Mouse (Mus musculus) kidney, embryonic 16.5 days (tissue): Measurements from ENCODE around the gene Sell. TPM values are rescaled to one million over a fixed set of nuclear protein-coding genes. Genes with fewer than 3 reads are reported as not detected.
A peak's percentile ranks its signal among the peaks of the same experiment; 100 is the strongest.
"Not testable (repeated sequence)": the region's sequence is repeated elsewhere in the genome, so short reads cannot be mapped to it uniquely, and the experiment has no call there.

Experiments
- ATAC-seq: fragments of 200-750 bp; cut with Nextera tagmentation; 2 replicates; pipeline ENCODE4 v1.8.0; 2017; ENCODE audit warnings: moderate TSS enrichment; ENCODE audit not compliant: low FRiP score, low TSS enrichment
- H3K27ac ChIP-seq: fragments of 300-500 bp; sonication (generic); 2 replicates; pipeline ENCODE4 v1.5.1; 2014; ENCODE audit warnings: low read length
- H3K27me3 ChIP-seq: fragments of 300-500 bp; sonication (generic); 2 replicates; pipeline ENCODE4 v1.6.1; 2014; ENCODE audit warnings: low read length, control low read depth, mixed read lengths; ENCODE audit not compliant: insufficient read depth
- H3K36me3 ChIP-seq: fragments of 300-500 bp; sonication (generic); 2 replicates; pipeline ENCODE4 v1.6.1; 2014; ENCODE audit warnings: low read length, control low read depth, mixed read lengths; ENCODE audit not compliant: insufficient read depth
- H3K4me1 ChIP-seq: fragments of 300-500 bp; sonication (generic); 2 replicates; pipeline ENCODE4 v1.6.1; 2014; ENCODE audit warnings: low read length, control low read depth, mixed read lengths; ENCODE audit not compliant: insufficient read depth
- H3K4me2 ChIP-seq: fragments of 300-500 bp; sonication (generic); replicated peaks from 2 replicates; pipeline ENCODE4 v1.6.1; 2014; ENCODE audit warnings: low read depth, low read length
- H3K4me3 ChIP-seq: fragments of 300-500 bp; sonication (generic); 2 replicates; pipeline ENCODE4 v1.5.1; 2014; ENCODE audit warnings: mild to moderate bottlenecking, low read length
- H3K9ac ChIP-seq: fragments of 300-500 bp; sonication (generic); replicated peaks from 2 replicates; pipeline ENCODE4 v1.6.1; 2014; ENCODE audit warnings: low read length
- H3K9me3 ChIP-seq: fragments of 300-500 bp; sonication (generic); 2 replicates; pipeline ENCODE4 v1.6.1; 2016; ENCODE audit warnings: low read length, control low read depth
- WGBS: fragments of 180-500 bp; shearing (Covaris S2); extraction: QIAGEN DNeasy Blood & Tissue Kit; methylation state at CpG from one replicate; pipeline ENCODE4 v1.1.7; 2014; 5-methylcytosine and 5-hydroxymethylcytosine counted together
- polyA plus RNA-seq: library from polyadenylated mRNA; unstranded; fragments of >200 nt; fragmentation: Nextera tagmentation; extraction: Ambion mirVana; gene quantifications from 2 replicates; pipeline ENCODE4 v1.2.1, GENCODE M21; 2015

The Sell gene
- 0.40 and 0.41 TPM in 2 replicates for polyA plus RNA-seq

DNA sequence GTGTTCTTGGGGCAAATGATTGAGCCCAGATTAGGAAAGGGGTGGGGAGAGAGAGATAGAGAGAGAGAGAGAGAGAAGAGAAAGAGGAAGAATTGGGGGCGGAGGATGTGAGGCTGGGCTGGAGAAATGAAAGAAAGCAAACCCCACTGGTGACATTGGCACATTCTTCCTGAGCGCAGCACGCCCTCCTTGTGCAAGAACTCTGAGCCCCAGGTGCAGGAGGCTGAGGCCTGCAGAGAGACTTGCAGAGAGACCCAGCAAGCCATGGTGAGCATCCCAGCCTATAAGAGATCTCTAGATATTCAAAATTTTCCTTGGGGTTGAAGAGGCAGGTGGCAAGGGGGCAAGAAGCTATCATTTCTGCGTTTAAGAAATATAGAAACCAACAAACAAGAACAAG is at the start of gene Sell:
Gene Sell (plus strand): TSS at position 58 of the 400 bp plus-strand sequence.
- ATAC-seq = no peak
- no peak within 1 kb of the TSS for H3K27ac ChIP-seq
- no peak within 1 kb of the TSS for H3K9ac ChIP-seq
- 72% methylated on average over 4 of the region's 4 CpGs for WGBS
- no peaks in the 10 kb centered on the region for H3K4me1 ChIP-seq
- no peak within 1 kb of the TSS for H3K4me2 ChIP-seq
- H3K36me3 ChIP-seq = no peaks in the 10 kb centered on the region
- H3K4me3 ChIP-seq = no peak within 1 kb of the TSS
- H3K27me3 ChIP-seq = no peaks in the 10 kb centered on the region
- H3K9me3 ChIP-seq = no peaks in the 10 kb centered on the region

DNA sequence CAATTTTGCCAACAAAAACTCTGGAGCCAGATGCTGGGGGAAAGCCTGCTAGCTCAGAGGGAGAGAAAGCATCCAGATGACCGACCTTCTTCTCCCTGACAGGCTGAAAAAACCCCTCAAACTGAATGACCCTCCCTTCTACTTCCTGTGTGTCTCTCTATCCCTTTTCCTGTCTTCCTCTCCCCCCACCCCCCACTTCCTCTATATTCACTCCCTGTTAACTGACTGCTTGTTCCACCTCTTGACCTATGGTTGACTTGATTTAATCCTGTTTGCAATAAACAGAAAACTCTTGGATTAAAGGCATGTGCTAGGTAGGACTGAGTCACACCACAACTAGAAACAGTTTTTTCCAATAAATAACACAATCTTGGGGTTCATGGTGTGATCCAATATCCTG is 47.2 kb upstream of the Sell start:
- Histone ChIP-seq H3K4me3 (no peak overlapping the region), H3K4me1 (no peaks in the 10 kb centered on the region), H3K27me3 (no peaks in the 10 kb centered on the region), H3K36me3 (no peaks in the 10 kb centered on the region), H3K9me3 (no peaks in the 10 kb centered on the region), H3K9ac (no peak overlapping the region), H3K4me2 (no peak overlapping the region), H3K27ac (no peak overlapping the region)
- no peak for ATAC-seq
- 45% methylated on average over 1 of the region's 1 CpGs for whole genome bisulfite sequencing

DNA sequence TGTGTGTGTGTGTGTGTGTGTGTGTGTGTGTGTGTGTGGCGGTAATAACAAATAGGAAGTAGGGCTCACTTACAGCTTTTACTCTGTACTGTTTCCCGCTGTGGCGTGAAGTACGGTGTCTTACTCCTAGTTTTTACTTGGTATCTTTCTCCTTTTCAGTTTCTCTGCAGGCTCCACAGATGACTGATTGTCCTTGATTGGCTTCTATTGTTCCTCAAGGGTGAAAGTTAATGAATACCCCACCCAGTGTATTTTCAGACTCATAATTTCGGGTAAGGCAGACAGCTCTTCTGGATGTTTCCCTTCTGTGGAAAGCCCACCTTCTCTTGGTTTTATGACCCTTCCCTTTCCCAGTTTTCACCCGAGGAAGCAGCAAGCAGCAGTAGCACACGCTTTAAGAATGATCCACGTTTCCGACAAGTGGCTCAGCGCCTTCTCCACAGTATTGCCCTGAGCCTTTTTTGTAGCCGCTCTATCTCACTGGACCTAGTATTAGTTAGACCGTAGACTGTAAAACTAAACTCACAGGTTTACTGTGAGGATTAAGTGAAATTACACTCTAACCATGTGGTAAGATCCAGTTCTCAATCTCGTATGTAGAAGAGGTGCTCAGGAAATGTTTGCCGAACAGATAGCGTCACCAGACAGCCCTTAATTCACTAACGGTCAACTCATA is 43.4 kb upstream of the Sell start:
- H3K27me3 ChIP-seq = no peaks in the 10 kb centered on the region
- no peak overlapping the region for H3K4me3 ChIP-seq
- peak overlapping the region; percentile 21 for H3K4me2 ChIP-seq
- H3K27ac ChIP-seq = peak overlapping the region; percentile 47; the same call in 1 of the 2 replicates
- no peaks in the 10 kb centered on the region for H3K4me1 ChIP-seq
- no peaks in the 10 kb centered on the region for H3K36me3 ChIP-seq
- 68% methylated on average over 16 of the region's 16 CpGs for WGBS
- H3K9ac ChIP-seq = no peak overlapping the region
- no peaks in the 10 kb centered on the region for H3K9me3 ChIP-seq
- peak; percentile 71; the same call in 1 of the 2 replicates for ATAC-seq

DNA sequence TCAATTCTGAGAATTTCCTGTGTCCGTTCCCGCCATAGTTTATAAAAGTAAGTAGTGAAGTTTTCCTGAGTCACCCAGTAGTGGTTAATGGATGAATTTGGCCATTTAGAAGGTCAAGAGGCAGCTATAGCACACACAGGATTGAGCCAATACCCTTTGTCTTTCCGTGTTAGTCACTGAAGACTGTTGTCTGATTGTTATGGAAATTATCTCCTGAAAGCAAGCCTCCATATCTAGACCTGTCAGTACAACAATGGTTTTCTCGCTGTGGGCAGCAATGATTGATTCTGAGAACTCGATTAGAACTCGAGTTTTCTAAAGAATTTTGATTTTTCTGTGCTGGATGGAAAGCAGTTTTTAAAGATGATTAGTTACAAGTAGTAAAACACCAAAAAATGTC is 42.0 kb upstream of the Sell start:
- Histone ChIP-seq H3K36me3 (no peaks in the 10 kb centered on the region), H3K4me1 (no peaks in the 10 kb centered on the region), H3K4me3 (no peak overlapping the region), H3K9ac (no peak overlapping the region), H3K27ac (no peak overlapping the region), H3K9me3 (no peaks in the 10 kb centered on the region), H3K4me2 (no peak overlapping the region), H3K27me3 (no peaks in the 10 kb centered on the region)
- 84% methylated on average over 6 of the region's 6 CpGs for WGBS
- ATAC-seq = no peak

DNA sequence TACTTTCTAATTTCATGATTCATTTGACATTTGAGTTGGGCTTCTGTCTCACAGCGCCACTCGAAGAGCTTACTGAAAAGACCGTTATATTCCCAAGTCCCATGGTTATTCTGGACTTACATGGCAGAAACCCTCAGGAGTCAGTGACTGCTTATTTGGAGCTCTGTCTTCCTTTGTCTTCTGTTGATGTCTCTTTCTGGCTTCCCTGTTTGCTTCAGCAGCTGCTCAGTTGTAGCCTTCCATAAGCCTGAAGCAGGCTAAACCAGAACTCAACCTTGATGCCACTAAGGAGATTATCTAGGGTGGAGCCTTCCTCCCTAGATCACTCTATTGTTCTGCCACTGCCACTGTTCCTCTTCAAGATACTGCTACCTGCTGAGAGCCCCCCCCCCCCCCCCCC is 41.0 kb upstream of the Sell start:
- not testable (repeated sequence) for H3K4me2 ChIP-seq, H3K4me3 ChIP-seq, H3K4me1 ChIP-seq, H3K9me3 ChIP-seq, H3K27me3 ChIP-seq, H3K36me3 ChIP-seq, H3K27ac ChIP-seq, H3K9ac ChIP-seq, ATAC-seq
- WGBS = 94% methylated on average over 3 of the region's 3 CpGs

DNA sequence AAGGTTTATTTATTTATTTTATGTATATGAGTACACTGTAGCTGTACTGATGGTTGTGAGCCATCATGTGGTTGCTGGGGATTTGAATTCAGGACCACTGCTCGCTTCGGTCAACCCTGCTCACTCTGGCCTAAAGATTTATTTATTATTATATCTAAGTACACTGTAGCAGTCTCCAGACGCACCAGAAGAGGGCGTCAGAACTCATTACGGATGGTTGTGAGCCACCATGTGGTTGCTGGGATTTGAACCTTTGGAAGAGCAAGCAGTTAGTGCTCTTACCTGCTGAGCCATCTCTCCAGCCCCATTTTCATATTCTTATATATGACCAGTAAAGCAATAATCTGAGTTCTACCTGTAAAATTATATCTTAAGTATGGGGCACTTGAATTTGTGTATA is 39.7 kb upstream of the Sell start:
- not testable (repeated sequence) for H3K36me3 ChIP-seq, ATAC-seq, H3K9me3 ChIP-seq, H3K9ac ChIP-seq, H3K4me2 ChIP-seq, H3K27me3 ChIP-seq, H3K27ac ChIP-seq, H3K4me3 ChIP-seq, H3K4me1 ChIP-seq
- 73% methylated on average over 5 of the region's 5 CpGs for WGBS

DNA sequence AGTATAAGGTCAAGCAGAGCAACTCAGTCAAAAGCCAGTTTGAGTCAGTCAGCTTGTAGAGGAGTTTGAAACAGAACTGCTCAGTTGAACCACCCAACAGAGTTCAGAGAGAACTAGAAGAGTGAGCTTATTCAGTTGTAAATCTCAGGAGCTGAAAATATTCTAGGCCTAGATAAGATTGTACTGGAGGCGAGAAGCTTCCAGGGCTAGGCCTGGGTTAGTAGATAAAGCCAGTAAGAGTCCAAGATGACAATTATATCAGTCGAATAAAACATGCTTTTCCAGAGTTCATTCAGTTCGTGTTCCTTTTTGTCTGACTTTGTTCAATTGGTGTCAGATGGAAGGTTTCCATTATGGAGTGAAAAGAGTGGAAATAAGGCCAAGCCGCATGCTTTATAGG is 36.1 kb upstream of the Sell start:
- H3K36me3 ChIP-seq = no peaks in the 10 kb centered on the region
- no peak overlapping the region for H3K27ac ChIP-seq
- WGBS = 90% methylated on average over 4 of the region's 4 CpGs
- no peak for ATAC-seq
- H3K9ac ChIP-seq = no peak overlapping the region
- no peak overlapping the region for H3K4me2 ChIP-seq
- H3K4me3 ChIP-seq = no peak overlapping the region
- no peaks in the 10 kb centered on the region for H3K4me1 ChIP-seq
- H3K9me3 ChIP-seq = no peaks in the 10 kb centered on the region
- no peaks in the 10 kb centered on the region for H3K27me3 ChIP-seq

DNA sequence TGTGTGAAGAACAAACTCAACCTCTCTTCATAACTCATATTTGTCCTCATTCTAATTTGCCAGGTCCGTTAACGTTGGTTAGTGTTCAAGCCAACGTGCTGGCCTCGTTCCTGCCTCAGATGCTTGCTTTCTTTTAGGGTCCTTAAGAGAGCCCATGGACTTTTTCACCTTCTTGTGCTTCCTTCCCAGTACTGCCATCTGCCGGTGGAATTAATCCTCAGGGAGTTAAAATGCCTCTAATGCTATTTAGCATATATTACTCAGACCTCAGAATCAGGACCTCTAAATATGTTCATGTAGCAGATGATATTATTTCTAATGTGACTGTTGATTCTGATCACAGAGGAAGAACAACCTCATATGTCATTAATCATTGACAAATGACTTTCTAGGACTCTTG is 34.4 kb upstream of the Sell start:
- no peak overlapping the region for H3K4me2 ChIP-seq
- no peaks in the 10 kb centered on the region for H3K27me3 ChIP-seq
- no peak for ATAC-seq
- WGBS = 61% methylated on average over 5 of the region's 5 CpGs
- H3K9me3 ChIP-seq = no peaks in the 10 kb centered on the region
- no peaks in the 10 kb centered on the region for H3K36me3 ChIP-seq
- no peak overlapping the region for H3K9ac ChIP-seq
- H3K4me1 ChIP-seq = no peaks in the 10 kb centered on the region
- H3K27ac ChIP-seq = no peak overlapping the region
- no peak overlapping the region for H3K4me3 ChIP-seq

DNA sequence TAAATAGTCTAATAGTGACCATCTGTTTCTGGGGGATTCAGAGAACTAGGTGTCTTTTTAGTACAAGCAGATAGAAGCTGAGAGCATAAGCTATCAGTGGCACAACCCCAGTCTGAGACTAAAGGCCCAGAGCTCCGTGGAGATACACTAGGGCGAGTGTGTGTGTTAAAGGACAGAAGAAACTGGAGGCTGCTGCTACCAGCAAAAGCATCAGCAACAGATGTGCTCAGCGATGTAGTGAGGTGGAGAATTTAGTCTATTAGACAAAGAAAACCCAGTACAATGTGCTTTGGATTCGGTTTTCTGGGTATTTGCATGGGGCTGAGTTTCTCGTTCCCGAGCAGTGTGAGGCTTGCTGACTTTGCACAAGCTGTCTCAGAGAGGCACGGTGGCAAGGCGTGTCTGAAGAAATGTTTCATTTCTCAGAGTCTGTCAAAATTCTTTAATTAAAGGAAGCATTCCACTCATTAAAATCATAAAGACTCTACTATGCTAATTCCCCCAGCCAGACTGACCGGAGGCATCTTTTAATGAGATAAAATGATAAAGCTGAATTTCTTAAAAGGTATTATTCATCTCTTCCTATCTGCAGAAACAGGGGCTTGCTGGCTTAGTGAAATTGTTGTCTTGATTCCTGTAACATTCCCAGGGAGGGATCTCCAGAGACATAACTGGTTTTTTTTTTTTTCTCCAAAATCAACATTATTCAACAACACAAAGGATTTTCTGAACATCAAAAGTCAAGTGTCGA is 21.2 kb upstream of the Sell start:
- H3K9ac ChIP-seq = no peak overlapping the region
- no peaks in the 10 kb centered on the region for H3K9me3 ChIP-seq
- H3K36me3 ChIP-seq = no peaks in the 10 kb centered on the region
- no peak overlapping the region for H3K27ac ChIP-seq
- H3K4me1 ChIP-seq = no peaks in the 10 kb centered on the region
- no peak for ATAC-seq
- H3K4me3 ChIP-seq = no peak overlapping the region
- H3K4me2 ChIP-seq = no peak overlapping the region
- no peaks in the 10 kb centered on the region for H3K27me3 ChIP-seq
- WGBS = 82% methylated on average over 10 of the region's 10 CpGs

DNA sequence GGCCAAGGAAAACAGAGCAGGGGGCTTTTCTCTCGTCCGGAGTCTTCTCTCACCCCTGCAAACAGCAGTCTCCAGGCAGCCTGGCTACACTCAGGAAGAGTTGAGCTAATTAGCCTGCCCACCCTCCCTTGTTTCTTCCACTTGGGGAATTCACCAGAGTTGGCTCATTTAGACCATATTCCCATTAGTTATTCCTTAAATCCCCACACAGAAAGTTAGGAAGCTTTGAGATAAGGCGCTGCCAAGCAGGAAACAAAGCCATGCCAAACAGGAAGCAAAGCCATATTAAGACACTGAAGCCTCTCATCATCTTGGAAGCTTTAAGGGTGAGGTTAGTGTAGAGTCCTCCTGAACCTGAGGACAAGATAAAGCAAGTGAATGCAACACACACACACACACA is 18.2 kb upstream of the Sell start:
- Histone ChIP-seq H3K27me3 (no peaks in the 10 kb centered on the region), H3K4me3 (no peak overlapping the region), H3K4me1 (no peaks in the 10 kb centered on the region), H3K4me2 (no peak overlapping the region), H3K9ac (no peak overlapping the region), H3K9me3 (no peaks in the 10 kb centered on the region), H3K27ac (no peak overlapping the region), H3K36me3 (no peaks in the 10 kb centered on the region)
- WGBS = 58% methylated on average over 3 of the region's 3 CpGs
- ATAC-seq = peak; percentile 51; the same call in 1 of the 2 replicates
